Comparison of ENCODE assay signal across 11 mouse cellular contexts in genomic region chr16:72028216-72028610, GRCm38 (mm10).
DNase-seq lines count a peak whose midpoint lies in the region; ATAC-seq and TF ChIP-seq lines count a peak whose summit lies in the region.
"Had no signal": no experiment of that assay in that cellular context is flagged by ENCODE, and none has a peak within 500 bp of the region (broad histone marks: within the 10 kb centered on the region; RNA-seq: fewer than 3 reads in every experiment).

No protein-coding gene starts in this region.

- H3K9me3 ChIP-seq in kidney, embryonic 15.5 days (replicated peaks) = no peaks in the 10 kb centered on the region
- no peaks in the 10 kb centered on the region for H3K9me3 ChIP-seq in embryonic facial prominence, embryonic 14.5 days (ENCODE audit: control insufficient read depth, low read length)
- H3K9me3 ChIP-seq in hindbrain, embryonic 16.5 days (ENCODE audit: control insufficient read depth, low read length) = no peaks in the 10 kb centered on the region
- H3K9me3 ChIP-seq in midbrain, postnatal 0 days (ENCODE audit: low read length) = no peaks in the 10 kb centered on the region

- peaks cover 17% of the 10 kb centered on the region for H3K27me3 ChIP-seq in kidney, embryonic 15.5 days
- no peaks in the 10 kb centered on the region for H3K27me3 ChIP-seq in embryonic facial prominence, embryonic 14.5 days (replicated peaks; ENCODE audit: control insufficient read depth, insufficient read depth, low read length)
- no peaks in the 10 kb centered on the region for H3K27me3 ChIP-seq in hindbrain, embryonic 16.5 days (replicated peaks; ENCODE audit: control insufficient read depth, insufficient read depth, low read length)
- H3K27me3 ChIP-seq in midbrain, postnatal 0 days (ENCODE audit: insufficient read depth, low read length) = no peaks in the 10 kb centered on the region
- no peaks in the 10 kb centered on the region; the same call in 1 of the 2 replicates for H3K27me3 ChIP-seq in kidney, adult 2 months (replicated peaks; ENCODE audit: control insufficient read depth, insufficient read depth, low read length)

- peaks cover 16% of the 10 kb centered on the region for H3K4me1 ChIP-seq in kidney, embryonic 15.5 days
- no peaks in the 10 kb centered on the region for H3K4me1 ChIP-seq in embryonic facial prominence, embryonic 14.5 days (ENCODE audit: control insufficient read depth, insufficient read depth, low read length)
- no peaks in the 10 kb centered on the region for H3K4me1 ChIP-seq in hindbrain, embryonic 16.5 days (ENCODE audit: control insufficient read depth, insufficient read depth, low read depth, low read length)
- no peaks in the 10 kb centered on the region for H3K4me1 ChIP-seq in midbrain, postnatal 0 days (ENCODE audit: insufficient read depth, low read length)
- H3K4me1 ChIP-seq in kidney, adult 2 months (ENCODE audit: control insufficient read depth, insufficient read depth, low read length) = no peaks in the 10 kb centered on the region

- no peak for ATAC-seq in kidney, embryonic 15.5 days (replicated peaks; ENCODE audit: low FRiP score)
- no peak for ATAC-seq in embryonic facial prominence, embryonic 14.5 days (ENCODE audit: low read depth)
- ATAC-seq in hindbrain, embryonic 16.5 days = no peak
- ATAC-seq in midbrain, postnatal 0 days (ENCODE audit: low FRiP score) = no peak

- no peak for TF ChIP-seq POLR2A in kidney, adult 2 months (IDR thresholded peaks at IDR 0.05; ENCODE audit: low read depth, low read length)

- H3K4me3 ChIP-seq in kidney, embryonic 15.5 days (replicated peaks) = peak overlapping the region; percentile 47
- peak overlapping the region; percentile 48 for H3K4me3 ChIP-seq in embryonic facial prominence, embryonic 14.5 days (ENCODE audit: low read depth, low read length)
- peak overlapping the region; percentile 55 for H3K4me3 ChIP-seq in hindbrain, embryonic 16.5 days (ENCODE audit: low read length)
- H3K4me3 ChIP-seq in midbrain, postnatal 0 days (ENCODE audit: low read depth, low read length) = peak overlapping the region; percentile 69
- H3K4me3 ChIP-seq in kidney, adult 2 months (ENCODE audit: insufficient read depth, low read depth, low read length) = no peak overlapping the region
- H3K4me3 ChIP-seq: erythroblast, embryonic 14.5 days had no signal

- no peak overlapping the region for H3K27ac ChIP-seq in kidney, embryonic 15.5 days
- no peak overlapping the region for H3K27ac ChIP-seq in embryonic facial prominence, embryonic 14.5 days (replicated peaks; ENCODE audit: low read depth, low read length)
- H3K27ac ChIP-seq in hindbrain, embryonic 16.5 days (ENCODE audit: low read depth, low read length) = peak overlapping the region; percentile 83
- H3K27ac ChIP-seq in midbrain, postnatal 0 days (ENCODE audit: low read depth, low read length) = peak overlapping the region; percentile 86
- no peak overlapping the region for H3K27ac ChIP-seq in kidney, adult 2 months (ENCODE audit: insufficient read depth, low read depth, low read length)
- H3K27ac ChIP-seq: macrophage had no signal

- 0 out of 2 replicates have a peak overlapping the region, but pooled peaks have one; percentile 11 for H3K9ac ChIP-seq in kidney, embryonic 15.5 days
- peak overlapping the region; percentile 55 for H3K9ac ChIP-seq in embryonic facial prominence, embryonic 14.5 days (ENCODE audit: low read depth, low read length)
- H3K9ac ChIP-seq in hindbrain, embryonic 16.5 days (ENCODE audit: low read depth, low read length) = peak overlapping the region; percentile 77
- peak overlapping the region; percentile 84 for H3K9ac ChIP-seq in midbrain, postnatal 0 days (replicated peaks; ENCODE audit: low read length, poor library complexity, severe bottlenecking)

- H3K4me2 ChIP-seq in kidney, embryonic 15.5 days = peak overlapping the region; percentile 84
- H3K4me2 ChIP-seq in embryonic facial prominence, embryonic 14.5 days (ENCODE audit: low read depth, low read length) = peak overlapping the region; percentile 82
- peak overlapping the region; percentile 70 for H3K4me2 ChIP-seq in hindbrain, embryonic 16.5 days (ENCODE audit: low read length)
- H3K4me2 ChIP-seq in midbrain, postnatal 0 days (ENCODE audit: low read depth, low read length, poor library complexity, severe bottlenecking) = peak overlapping the region; percentile 72

- DNase-seq in kidney, postnatal 25 days = no peak
- DNase-seq in embryonic facial prominence, embryonic 14.5 days (ENCODE audit: low spot score) = no peak
- DNase-seq in midbrain, postnatal 0 days (ENCODE audit: low spot score) = no peak
- DNase-seq in adrenal gland, adult 18-20 months (ENCODE audit: low spot score in 2 of 2) = no peak
- no peak for DNase-seq in thymus, postnatal 25 days
- no peak for DNase-seq in kidney, adult 2 months
- DNase-seq: kidney, postnatal 14 days had no signal

- no peaks in the 10 kb centered on the region for H3K36me3 ChIP-seq in kidney, embryonic 15.5 days
- no peaks in the 10 kb centered on the region for H3K36me3 ChIP-seq in embryonic facial prominence, embryonic 14.5 days (ENCODE audit: control insufficient read depth, insufficient read depth, low read length)
- H3K36me3 ChIP-seq in hindbrain, embryonic 16.5 days (ENCODE audit: control insufficient read depth, insufficient read depth, low read length) = no peaks in the 10 kb centered on the region
- no peaks in the 10 kb centered on the region for H3K36me3 ChIP-seq in midbrain, postnatal 0 days (ENCODE audit: insufficient read depth, low read length)
- H3K36me3 ChIP-seq in kidney, adult 2 months (ENCODE audit: control insufficient read depth, insufficient read depth, low read length) = no peaks in the 10 kb centered on the region

- TF ChIP-seq CTCF in midbrain, postnatal 0 days (IDR thresholded peaks at IDR 0.05) = no peak
- TF ChIP-seq CTCF in kidney, adult 2 months (conservative IDR thresholded peaks at IDR 0.05; ENCODE audit: insufficient read depth, insufficient read length, low read depth, low read length) = no peak

- 5% methylated on average over 6 of the region's 6 CpGs for WGBS in kidney, embryonic 15.5 days
- WGBS in embryonic facial prominence, embryonic 14.5 days = 4% methylated on average over 6 of the region's 6 CpGs
- 3% methylated on average over 6 of the region's 6 CpGs for WGBS in hindbrain, embryonic 16.5 days
- WGBS in midbrain, postnatal 0 days = 1% methylated on average over 6 of the region's 6 CpGs
- WGBS in kidney, adult 2 months = 5% methylated on average over 6 of the region's 6 CpGs

Comparison
In these comparisons a context has a peak if more than half of its experiments do, and no peak if none do; other contexts are left out.
1. H3K27ac ChIP-seq: peak in hindbrain, embryonic 16.5 days (single experiment) and midbrain, postnatal 0 days (single experiment); none in kidney, embryonic 15.5 days (single experiment), embryonic facial prominence, embryonic 14.5 days (single experiment) and kidney, adult 2 months (single experiment).
2. H3K9ac ChIP-seq: peak in every context shown above with its lines; median percentile 84 in midbrain, postnatal 0 days; 77 in hindbrain, embryonic 16.5 days; 55 in embryonic facial prominence, embryonic 14.5 days; 11 in kidney, embryonic 15.5 days.
3. Peak in every context shown above with its lines, with median percentiles within 50 percentile points of each other: H3K4me2 ChIP-seq.